Mouse (Mus musculus): Measurements from ENCODE around the gene Etfrf1.

The Etfrf1 gene

GRCm38 (mm10) chr6:145226296-145226695 is 15.4 kb downstream of the Etfrf1 start:
- no peak for DNase-seq (ENCODE audit: low spot score)

- DNase-seq (ENCODE audit: low spot score), result no peak
These were observed 23.5 kb downstream of the Etfrf1 start for GRCm38 (mm10) chr6:145234391-145234790.

GRCm38 (mm10) chr6:145235367-145235766 is 24.4 kb downstream of the Etfrf1 start:
- DNase-seq (ENCODE audit: low spot score), result no peak

- DNase-seq (ENCODE audit: low spot score), result no peak
These were observed 26.2 kb downstream of the Etfrf1 start for GRCm38 (mm10) chr6:145237148-145237547.

- DNase-seq (ENCODE audit: low spot score), result no peak
These were observed 29.4 kb downstream of the Etfrf1 start for GRCm38 (mm10) chr6:145240285-145240684.

- DNase-seq (ENCODE audit: low spot score), result no peak
These were observed 31.6 kb downstream of the Etfrf1 start for GRCm38 (mm10) chr6:145242521-145242920.

GRCm38 (mm10) chr6:145246841-145247240 is 35.9 kb downstream of the Etfrf1 start:
- DNase-seq (ENCODE audit: low spot score), result no peak

GRCm38 (mm10) chr6:145247886-145248285 is 37.0 kb downstream of the Etfrf1 start:
- no peak for DNase-seq (ENCODE audit: low spot score)

GRCm38 (mm10) chr6:145249291-145250184 is 38.6 kb downstream of the Etfrf1 start:
- DNase-seq (ENCODE audit: low spot score), result peak; percentile 57

GRCm38 (mm10) chr6:145250185-145250791 is 39.4 kb downstream of the Etfrf1 start, which contains the start of gene Kras:
Gene Kras (minus strand): TSS chr6:145250239.
- peak; percentile 89 for DNase-seq (ENCODE audit: low spot score)

- DNase-seq (ENCODE audit: low spot score), result no peak
These were observed 39.9 kb downstream of the Etfrf1 start for GRCm38 (mm10) chr6:145250820-145251219.

GRCm38 (mm10) chr6:145255952-145256700 is 45.2 kb downstream of the Etfrf1 start:
- DNase-seq (ENCODE audit: low spot score), result no peak

GRCm38 (mm10) chr6:145256701-145257073 is 45.8 kb downstream of the Etfrf1 start:
- no peak for DNase-seq (ENCODE audit: low spot score)

- DNase-seq (ENCODE audit: low spot score), result no peak
These were observed 51.4 kb downstream of the Etfrf1 start for GRCm38 (mm10) chr6:145262314-145262713.
